In genomic region chr11:102396263-102396662, GRCm38 (mm10) we compare ENCODE assay signal across 14 mouse cellular contexts. TPM values are rescaled to one million over a fixed set of nuclear protein-coding genes. Genes with fewer than 3 reads are reported as not detected.
A peak's percentile ranks its signal among the peaks of the same experiment; 100 is the strongest.
DNase-seq lines count a peak whose midpoint lies in the region; ATAC-seq and TF ChIP-seq lines count a peak whose summit lies in the region.
"Had no signal": no experiment of that assay in that cellular context is flagged by ENCODE, and none has a peak within 500 bp of the region (broad histone marks: within the 10 kb centered on the region; RNA-seq: fewer than 3 reads in every experiment).

No protein-coding gene starts in this region.

- H3K4me3 ChIP-seq in left cerebral cortex, adult 2 months: peak overlapping the region; percentile 88
- H3K4me3 ChIP-seq in forebrain, embryonic 16.5 days (replicated peaks; ENCODE audit: low read length): no peak overlapping the region
- peak overlapping the region; percentile 20; the same call in 1 of the 2 replicates for H3K4me3 ChIP-seq in midbrain, embryonic 10.5 days
- peak overlapping the region; percentile 66 for H3K4me3 ChIP-seq in neural tube, embryonic 14.5 days (ENCODE audit: low read depth, low read length)
- H3K4me3 ChIP-seq: limb, embryonic 15.5 days; lung, embryonic 15.5 days had no signal

- H3K27me3 ChIP-seq in forebrain, embryonic 16.5 days (replicated peaks; ENCODE audit: control insufficient read depth, insufficient read depth, low read length): no peaks in the 10 kb centered on the region; the same call in 1 of the 2 replicates
- peaks cover 65% of the 10 kb centered on the region for H3K27me3 ChIP-seq in midbrain, embryonic 10.5 days (ENCODE audit: low read depth, poor library complexity, severe bottlenecking)
- no peaks in the 10 kb centered on the region for H3K27me3 ChIP-seq in neural tube, embryonic 14.5 days (ENCODE audit: control insufficient read depth, insufficient read depth, low read length)

- no peak for ATAC-seq in forebrain, embryonic 16.5 days
- no peak for ATAC-seq in neural tube, embryonic 14.5 days (ENCODE audit: low read depth)

- H3K27ac ChIP-seq in left cerebral cortex, adult 2 months: peak overlapping the region; percentile 98
- H3K27ac ChIP-seq in forebrain, embryonic 16.5 days (ENCODE audit: low read length): no peak overlapping the region
- no peak overlapping the region for H3K27ac ChIP-seq in midbrain, embryonic 10.5 days (replicated peaks)
- H3K27ac ChIP-seq in neural tube, embryonic 14.5 days (ENCODE audit: low read depth, low read length): peak overlapping the region; percentile 96; the same call in 1 of the 2 replicates
- H3K27ac ChIP-seq: limb, embryonic 15.5 days; lung, embryonic 15.5 days had no signal

- 60% methylated on average over 6 of the region's 6 CpGs for WGBS in forebrain, embryonic 16.5 days
- WGBS in midbrain, embryonic 10.5 days: 70% methylated on average over 6 of the region's 6 CpGs
- WGBS in neural tube, embryonic 14.5 days: 53% methylated on average over 6 of the region's 6 CpGs

- TF ChIP-seq CTCF in left cerebral cortex, adult 2 months (IDR thresholded peaks at IDR 0.05): no peak

- intact Hi-C loops in left cerebral cortex, adult 2 months (cut with DNase I): no loop called here
- intact Hi-C loops in left cerebral cortex, postnatal 25 days (cut with DNase I): loop anchor here (5.0 kb wide), 1 partner anchor 41 kb away; no protein-coding TSS in a partner anchor

- no peak overlapping the region for H3K9ac ChIP-seq in forebrain, embryonic 16.5 days (replicated peaks; ENCODE audit: low read depth, low read length)
- no peak overlapping the region; the same call in 1 of the 2 replicates for H3K9ac ChIP-seq in neural tube, embryonic 14.5 days (replicated peaks; ENCODE audit: low read depth, low read length)
- H3K9ac ChIP-seq: limb, embryonic 15.5 days; lung, embryonic 15.5 days had no signal

- H3K4me1 ChIP-seq in forebrain, embryonic 16.5 days (replicated peaks; ENCODE audit: control insufficient read depth, insufficient read depth, low read length): peaks cover 49% of the 10 kb centered on the region
- peaks cover 78% of the 10 kb centered on the region for H3K4me1 ChIP-seq in midbrain, embryonic 10.5 days
- peaks cover 50% of the 10 kb centered on the region for H3K4me1 ChIP-seq in neural tube, embryonic 14.5 days (ENCODE audit: control insufficient read depth, insufficient read depth, low read length)

- DNase-seq in left cerebral cortex, adult 2 months (ENCODE audit: extremely low spot score in 1 of 2, low spot score in 2 of 2): no peak
- DNase-seq in left cerebral cortex, adult 18-20 months (ENCODE audit: low spot score in 2 of 2): no peak
- DNase-seq in midbrain, embryonic 10.5 days (ENCODE audit: low spot score): no peak
- DNase-seq in adrenal gland, postnatal 25 days: no peak
- no peak for DNase-seq in left cerebral cortex, postnatal 25 days (ENCODE audit: low spot score in 2 of 2)
- DNase-seq in kidney, adult 8-10 months: no peak
- DNase-seq: adrenal gland, postnatal 36 days; gastrocnemius, postnatal 10 days; heart, postnatal 14 days; kidney, adult 18-20 months had no signal

- no peaks in the 10 kb centered on the region for H3K9me3 ChIP-seq in forebrain, embryonic 16.5 days (ENCODE audit: control insufficient read depth, low read length)
- H3K9me3 ChIP-seq in midbrain, embryonic 10.5 days (replicated peaks): no peaks in the 10 kb centered on the region
- H3K9me3 ChIP-seq in neural tube, embryonic 14.5 days (ENCODE audit: control insufficient read depth, low read length): no peaks in the 10 kb centered on the region
- H3K9me3 ChIP-seq: limb, embryonic 15.5 days; lung, embryonic 15.5 days had no signal

- peak overlapping the region; percentile 76 for H3K4me2 ChIP-seq in forebrain, embryonic 16.5 days (ENCODE audit: low read length)
- peak overlapping the region; percentile 74 for H3K4me2 ChIP-seq in neural tube, embryonic 14.5 days (ENCODE audit: low read depth, low read length)
- H3K4me2 ChIP-seq: limb, embryonic 15.5 days; lung, embryonic 15.5 days had no signal

- H3K36me3 ChIP-seq in forebrain, embryonic 16.5 days (ENCODE audit: control insufficient read depth, insufficient read depth): peaks cover 5% of the 10 kb centered on the region; the same call in 1 of the 2 replicates
- peaks cover 24% of the 10 kb centered on the region for H3K36me3 ChIP-seq in midbrain, embryonic 10.5 days
- H3K36me3 ChIP-seq in neural tube, embryonic 14.5 days (ENCODE audit: control insufficient read depth, insufficient read depth, low read length): peaks cover 7% of the 10 kb centered on the region
- H3K36me3 ChIP-seq: limb, embryonic 15.5 days; lung, embryonic 15.5 days had no signal

RNA-seq across cellular contexts. Expression of gene Rundc3a, which starts 3.1 kb away (rescaled TPM):
- total RNA-seq in left cerebral cortex, adult 2 months (2021): 100 to 1,000 TPM; 505 to 522 TPM
- 100 to 1,000 TPM; 477 to 484 TPM for total RNA-seq in left cerebral cortex, adult 18-20 months (2021)
- 129 and 156 TPM in 2 replicates for polyA plus RNA-seq in forebrain, embryonic 16.5 days (2015; fragmentation: Nextera tagmentation; extraction: Ambion mirVana)
- polyA plus RNA-seq in midbrain, embryonic 10.5 days (2016; fragmentation: Nextera tagmentation; extraction: Ambion mirVana): 21.5 and 40.7 TPM in 2 replicates
- polyA plus RNA-seq in neural tube, embryonic 14.5 days (2014; fragmentation: Nextera tagmentation; extraction: Ambion mirVana): 97.8 and 115 TPM in 2 replicates
- 24.4 and 39.7 TPM in 2 replicates for total RNA-seq in adrenal gland, postnatal 25 days (2021)
- total RNA-seq in left cerebral cortex, postnatal 25 days (2021): 100 to 1,000 TPM; 441 to 469 TPM

RNA-seq across cellular contexts. Expression of gene Slc25a39, which starts 11.5 kb away (rescaled TPM):
- total RNA-seq in left cerebral cortex, adult 2 months (2021): 10 to 100 TPM; 65.7 to 68.6 TPM
- total RNA-seq in left cerebral cortex, adult 18-20 months (2021): 10 to 100 TPM; 60.6 to 73.2 TPM
- 134 and 143 TPM in 2 replicates for polyA plus RNA-seq in forebrain, embryonic 16.5 days (2015; fragmentation: Nextera tagmentation; extraction: Ambion mirVana)
- 234 and 249 TPM in 2 replicates for polyA plus RNA-seq in midbrain, embryonic 10.5 days (2016; fragmentation: Nextera tagmentation; extraction: Ambion mirVana)
- 141 and 144 TPM in 2 replicates for polyA plus RNA-seq in neural tube, embryonic 14.5 days (2014; fragmentation: Nextera tagmentation; extraction: Ambion mirVana)
- 439 and 629 TPM in 2 replicates for total RNA-seq in adrenal gland, postnatal 25 days (2021)
- 10 to 100 TPM; 58.8 to 64.8 TPM for total RNA-seq in left cerebral cortex, postnatal 25 days (2021)

RNA-seq across cellular contexts. Expression of gene Slc4a1, which starts 30.3 kb away (rescaled TPM):
- total RNA-seq in left cerebral cortex, adult 2 months (2021): under 1 TPM; 0.16 to 0.43 TPM
- total RNA-seq in left cerebral cortex, adult 18-20 months (2021): under 1 TPM; 0.09 to 0.19 TPM
- polyA plus RNA-seq in forebrain, embryonic 16.5 days (2015; fragmentation: Nextera tagmentation; extraction: Ambion mirVana): 2.0 and 2.9 TPM in 2 replicates
- polyA plus RNA-seq in midbrain, embryonic 10.5 days (2016; fragmentation: Nextera tagmentation; extraction: Ambion mirVana): 33.8 and 33.9 TPM in 2 replicates
- polyA plus RNA-seq in neural tube, embryonic 14.5 days (2014; fragmentation: Nextera tagmentation; extraction: Ambion mirVana): 1.6 and 2.4 TPM in 2 replicates
- 1.0 and 1.8 TPM in 2 replicates for total RNA-seq in adrenal gland, postnatal 25 days (2021)
- under 1 TPM; 0.62 to 0.73 TPM for total RNA-seq in left cerebral cortex, postnatal 25 days (2021)

RNA-seq across cellular contexts. Expression of gene Grn, which starts 33.9 kb away (rescaled TPM):
- 10 to 100 TPM; 58.1 to 66.2 TPM for total RNA-seq in left cerebral cortex, adult 2 months (2021)
- 10 to 100 TPM; 55.8 to 58.9 TPM for total RNA-seq in left cerebral cortex, adult 18-20 months (2021)
- polyA plus RNA-seq in forebrain, embryonic 16.5 days (2015; fragmentation: Nextera tagmentation; extraction: Ambion mirVana): 68.0 and 72.8 TPM in 2 replicates
- polyA plus RNA-seq in midbrain, embryonic 10.5 days (2016; fragmentation: Nextera tagmentation; extraction: Ambion mirVana): 63.5 and 77.1 TPM in 2 replicates
- polyA plus RNA-seq in neural tube, embryonic 14.5 days (2014; fragmentation: Nextera tagmentation; extraction: Ambion mirVana): 43.3 and 68.2 TPM in 2 replicates
- total RNA-seq in adrenal gland, postnatal 25 days (2021): 198 and 230 TPM in 2 replicates
- 10 to 100 TPM; 58.3 to 71.3 TPM for total RNA-seq in left cerebral cortex, postnatal 25 days (2021)

RNA-seq across cellular contexts. Expression of gene Fam171a2, which starts 51.2 kb away (rescaled TPM):
- total RNA-seq in left cerebral cortex, adult 2 months (2021): 100 to 1,000 TPM; 117 to 123 TPM
- total RNA-seq in left cerebral cortex, adult 18-20 months (2021): 100 to 1,000 TPM; 113 to 133 TPM
- polyA plus RNA-seq in forebrain, embryonic 16.5 days (2015; fragmentation: Nextera tagmentation; extraction: Ambion mirVana): 16.1 and 17.8 TPM in 2 replicates
- polyA plus RNA-seq in midbrain, embryonic 10.5 days (2016; fragmentation: Nextera tagmentation; extraction: Ambion mirVana): 3.0 and 4.0 TPM in 2 replicates
- polyA plus RNA-seq in neural tube, embryonic 14.5 days (2014; fragmentation: Nextera tagmentation; extraction: Ambion mirVana): 25.4 and 38.4 TPM in 2 replicates
- 4.3 and 8.7 TPM in 2 replicates for total RNA-seq in adrenal gland, postnatal 25 days (2021)
- 100 to 1,000 TPM; 108 to 120 TPM for total RNA-seq in left cerebral cortex, postnatal 25 days (2021)

Comparison
In these comparisons a context has a peak if more than half of its experiments do, and no peak if none do; other contexts are left out.
1. H3K27ac ChIP-seq: peak in left cerebral cortex, adult 2 months (single experiment) and neural tube, embryonic 14.5 days (single experiment); none in forebrain, embryonic 16.5 days (single experiment) and midbrain, embryonic 10.5 days (single experiment).
2. RNA of gene Rundc3a, which starts 3.1 kb away (total RNA-seq): 505 to 522 TPM in left cerebral cortex, adult 2 months, 477 to 484 TPM in left cerebral cortex, adult 18-20 months and 441 to 469 TPM in left cerebral cortex, postnatal 25 days; 24.4 to 39.7 TPM in adrenal gland, postnatal 25 days; every median in the first group is over 10 times any median in the second.